Mouse (Mus musculus): ENCODE data around the gene Zfyve19. TPM values are rescaled to one million over a fixed set of nuclear protein-coding genes. Genes with fewer than 3 reads are reported as not detected.

Gene Zfyve19
- polyA plus RNA-seq (2012; rRNA removed), result 18.4 and 18.5 TPM in 2 replicates

GRCm38 (mm10) chr2:119208344-119209175 lies at the start of gene Zfyve19, which contains the start of gene Dnajc17:
Gene Zfyve19, plus strand, starts transcription at chr2:119208617.
Gene Dnajc17, minus strand, starts transcription at chr2:119208795.

GRCm38 (mm10) chr2:119166901-119167865 lies 41.2 kb upstream of the Zfyve19 start, which contains the start of gene Gchfr:
Gene Gchfr, plus strand, starts transcription at chr2:119167773.

DNA sequence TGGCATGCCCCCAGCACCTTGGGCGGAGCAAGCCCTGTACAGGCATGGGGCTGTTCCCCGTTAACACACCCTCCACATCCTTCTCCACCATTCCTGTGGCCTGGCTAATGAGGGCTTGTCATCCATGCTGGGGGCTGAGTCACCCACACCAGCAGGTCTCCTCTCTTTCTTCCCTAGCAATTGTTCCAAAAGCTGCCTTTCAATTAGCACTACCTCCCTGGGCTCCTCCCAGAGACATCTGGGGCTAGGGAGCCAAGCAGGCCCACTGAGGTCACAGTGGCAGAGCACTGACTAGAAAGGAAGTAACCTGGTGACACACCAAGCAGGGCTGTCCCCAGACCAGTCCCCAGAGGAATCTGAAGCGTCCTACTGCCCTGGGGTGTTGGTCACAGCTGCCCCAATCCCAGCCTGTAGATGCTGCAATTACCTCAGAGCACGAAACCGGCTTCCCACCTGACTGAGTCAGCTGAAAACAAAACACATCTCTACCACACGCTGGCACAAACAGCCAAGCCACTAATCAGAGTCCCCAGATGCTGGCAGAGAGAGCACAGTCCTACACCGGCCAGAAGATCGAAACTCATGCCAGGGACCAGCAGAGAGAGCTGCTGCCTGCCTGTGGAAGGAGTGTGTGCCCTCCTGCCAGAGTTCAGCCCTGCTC lies 34.3 kb upstream of the Zfyve19 start, which contains the start of gene Gm14137:
Gene Gm14137, plus strand, starts transcription at position 519 of the 661 bp plus-strand sequence.

GRCm38 (mm10) chr2:119229775-119230704 lies 21.6 kb downstream of the Zfyve19 start, which contains the start of gene Ppp1r14d:
Gene Ppp1r14d, minus strand, starts transcription at chr2:119229906.

DNA sequence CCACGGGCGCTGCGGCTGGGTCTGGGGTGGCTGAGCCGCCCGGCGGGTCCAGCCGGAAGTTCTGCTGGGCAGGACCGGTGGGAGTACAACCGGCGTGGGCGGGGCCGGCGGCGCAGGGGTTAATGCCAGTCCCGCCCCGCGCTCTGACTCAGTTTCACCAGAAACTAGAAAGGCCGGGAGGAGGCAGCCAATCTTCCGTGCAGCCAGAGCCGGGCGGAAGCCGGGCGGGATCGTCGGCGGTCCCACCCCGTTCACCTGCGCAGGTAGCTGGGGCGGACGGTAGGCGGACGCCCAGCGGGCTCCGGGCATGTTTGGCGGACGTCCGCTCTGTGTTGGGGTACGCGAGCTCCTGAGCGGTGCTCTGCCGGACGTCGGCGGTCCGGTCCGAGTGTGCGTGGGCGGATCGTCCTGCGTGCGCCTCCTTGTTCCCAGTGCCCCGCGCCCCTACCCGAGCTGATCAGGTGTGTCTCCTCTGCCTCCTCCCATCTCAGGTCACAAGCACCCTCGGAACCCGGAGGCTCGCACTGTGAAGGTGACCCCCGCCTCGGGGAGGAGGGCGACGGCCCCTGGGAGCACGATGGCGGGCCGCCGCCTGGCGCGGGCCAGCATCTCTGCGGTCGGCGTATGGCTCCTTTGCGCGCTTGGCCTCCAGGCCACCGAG lies 28.9 kb downstream of the Zfyve19 start, which contains the start of gene Spint1:
Gene Spint1, plus strand, starts transcription at position 153 of the 661 bp plus-strand sequence.

Other genes starting within 250 kb of the Zfyve19 start
- 1.2 and 2.2 TPM in 2 replicates for gene Ccdc32, start 179.2 kb upstream of the Zfyve19 start, polyA plus RNA-seq (2012; rRNA removed)
- gene Rpusd2, start 173.8 kb upstream of the Zfyve19 start, polyA plus RNA-seq (2012; rRNA removed), result 0.45 and 1.2 TPM in 2 replicates
- gene Knl1, start 161.5 kb upstream of the Zfyve19 start, polyA plus RNA-seq (2012; rRNA removed), result 0.04 TPM in 2 replicates
- 1.2 and 1.9 TPM in 2 replicates for gene Rad51, start 95.8 kb upstream of the Zfyve19 start, polyA plus RNA-seq (2012; rRNA removed)
- 7.6 and 10.5 TPM in 2 replicates for gene Rmdn3, start 51.6 kb upstream of the Zfyve19 start, polyA plus RNA-seq (2012; rRNA removed)
- 0.13 and 0.42 TPM in 2 replicates for gene Gchfr, start 40.8 kb upstream of the Zfyve19 start, polyA plus RNA-seq (2012; rRNA removed)
- gene Gm14137, start 34.1 kb upstream of the Zfyve19 start, polyA plus RNA-seq (2012; rRNA removed), result 0.47 and 1.6 TPM in 2 replicates
- 1.6 and 3.4 TPM in 2 replicates for gene Dnajc17, start 178 bp downstream of the Zfyve19 start, polyA plus RNA-seq (2012; rRNA removed)
- gene Ppp1r14d, start 21.3 kb downstream of the Zfyve19 start, polyA plus RNA-seq (2012; rRNA removed), result 0.51 and 0.58 TPM in 2 replicates
- gene Spint1, start 28.7 kb downstream of the Zfyve19 start, polyA plus RNA-seq (2012; rRNA removed), result 28.1 and 42.0 TPM in 2 replicates
- gene Rhov, start 62.7 kb downstream of the Zfyve19 start, polyA plus RNA-seq (2012; rRNA removed), result 2.3 and 5.3 TPM in 2 replicates
- 8.7 and 10.1 TPM in 2 replicates for gene Vps18, start 80.1 kb downstream of the Zfyve19 start, polyA plus RNA-seq (2012; rRNA removed)
- gene Dll4, start 117.2 kb downstream of the Zfyve19 start, polyA plus RNA-seq (2012; rRNA removed), result 2.8 and 3.1 TPM in 2 replicates
- 10.7 and 16.8 TPM in 2 replicates for gene Chac1, start 142.6 kb downstream of the Zfyve19 start, polyA plus RNA-seq (2012; rRNA removed)